22 mouse cellular contexts compared by ENCODE assay signal in the genomic region with DNA sequence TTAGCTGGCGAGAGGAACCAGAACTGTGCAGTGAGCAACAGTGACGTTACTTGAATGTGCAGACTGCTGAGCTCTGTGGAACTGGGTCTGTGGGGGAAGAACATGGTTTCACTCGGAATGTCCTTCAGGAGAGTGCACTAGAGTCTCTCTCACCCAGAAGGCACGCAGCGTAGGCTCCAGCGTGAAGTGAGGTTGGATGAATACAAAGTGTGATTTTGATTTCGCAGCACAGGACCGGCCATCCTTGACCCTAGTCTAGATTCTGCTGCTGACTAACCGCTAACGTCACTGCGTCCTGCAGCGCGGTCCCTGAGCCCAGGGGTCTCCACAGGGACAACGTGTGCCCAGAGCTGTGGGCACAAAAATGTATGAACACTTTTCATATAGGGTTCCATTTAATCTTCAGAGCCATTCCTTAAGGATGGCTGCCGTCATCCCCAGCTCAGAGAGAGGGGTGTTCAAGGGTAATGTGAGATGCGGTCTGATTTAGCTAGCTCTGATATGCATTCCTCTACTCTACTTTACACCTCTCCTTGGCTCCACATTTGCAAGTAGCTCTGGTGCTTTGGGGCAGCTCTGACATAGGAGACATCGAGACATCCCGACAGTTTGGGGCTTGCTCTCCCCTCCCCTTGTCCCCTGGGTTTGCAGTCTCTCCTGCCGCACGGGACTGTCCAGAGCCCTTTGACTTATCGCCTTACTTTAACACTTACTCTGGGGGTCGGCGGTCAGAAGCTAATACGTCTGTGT.
DNase-seq lines count a peak whose midpoint lies in the region; ATAC-seq and TF ChIP-seq lines count a peak whose summit lies in the region.
"Had no signal": no experiment of that assay in that cellular context is flagged by ENCODE, and none has a peak within 500 bp of the region (broad histone marks: within the 10 kb centered on the region; RNA-seq: fewer than 3 reads in every experiment).

No protein-coding gene starts in this region.

- intact Hi-C loops in heart, postnatal 36 days (cut with DNase I), result no loop called here

- no peaks in the 10 kb centered on the region for H3K9me3 ChIP-seq in heart, embryonic 15.5 days (replicated peaks)
- H3K9me3 ChIP-seq in E14TG2a.4 (ENCODE audit: low read length), result no peaks in the 10 kb centered on the region
- H3K9me3 ChIP-seq: forebrain, embryonic 10.5 days; hindbrain, embryonic 13.5 days; liver, embryonic 15.5 days; lung, embryonic 15.5 days; neural tube, embryonic 15.5 days; stomach, embryonic 15.5 days had no signal

- no peak overlapping the region for H3K27ac ChIP-seq in heart, embryonic 15.5 days
- H3K27ac ChIP-seq: forebrain, embryonic 10.5 days; hindbrain, embryonic 13.5 days; kidney, postnatal 0 days; liver, embryonic 15.5 days; lung, embryonic 15.5 days; macrophage; midbrain, embryonic 10.5 days; neural tube, embryonic 15.5 days; stomach, embryonic 15.5 days had no signal

- no peak overlapping the region for H3K9ac ChIP-seq in heart, embryonic 15.5 days
- H3K9ac ChIP-seq: hindbrain, embryonic 13.5 days; liver, embryonic 15.5 days; lung, embryonic 15.5 days; neural tube, embryonic 15.5 days; stomach, embryonic 15.5 days had no signal

- H3K36me3 ChIP-seq in heart, embryonic 15.5 days, result no peaks in the 10 kb centered on the region
- no peaks in the 10 kb centered on the region for H3K36me3 ChIP-seq in E14TG2a.4 (ENCODE audit: insufficient read depth, low read length)
- H3K36me3 ChIP-seq: forebrain, embryonic 10.5 days; hindbrain, embryonic 13.5 days; liver, embryonic 15.5 days; lung, embryonic 15.5 days; midbrain, embryonic 10.5 days; neural tube, embryonic 15.5 days; stomach, embryonic 15.5 days had no signal

- TF ChIP-seq CTCF in E14TG2a.4 (conservative IDR thresholded peaks at IDR 0.05; ENCODE audit: low read length), result no peak

- H3K4me2 ChIP-seq in heart, embryonic 15.5 days, result 0 out of 2 replicates have a peak overlapping the region, but pooled peaks have one; percentile 8
- H3K4me2 ChIP-seq: hindbrain, embryonic 13.5 days; liver, embryonic 15.5 days; lung, embryonic 15.5 days; neural tube, embryonic 15.5 days; stomach, embryonic 15.5 days had no signal

- WGBS in heart, embryonic 15.5 days, result 51% methylated on average over 24 of the region's 24 CpGs

- H3K4me3 ChIP-seq in heart, embryonic 15.5 days, result no peak overlapping the region
- H3K4me3 ChIP-seq in E14TG2a.4 (replicated peaks; ENCODE audit: low read length), result peak overlapping the region; percentile 41; the same call in 1 of the 2 replicates
- H3K4me3 ChIP-seq: forebrain, embryonic 10.5 days; hindbrain, embryonic 13.5 days; liver, embryonic 15.5 days; lung, embryonic 15.5 days; midbrain, embryonic 10.5 days; neural tube, embryonic 15.5 days; stomach, embryonic 15.5 days had no signal

- H3K27me3 ChIP-seq in heart, embryonic 15.5 days, result 0 out of 2 replicates have a peak, but pooled peaks cover 3% of the 10 kb centered on the region
- H3K27me3 ChIP-seq in E14TG2a.4 (ENCODE audit: insufficient read depth, low read length), result 0 out of 2 replicates have a peak, but pooled peaks cover 5% of the 10 kb centered on the region
- H3K27me3 ChIP-seq: hindbrain, embryonic 13.5 days; lung, embryonic 15.5 days; neural tube, embryonic 15.5 days; stomach, embryonic 15.5 days had no signal

- peak; percentile 82 to 88 for DNase-seq in adrenal gland, adult (ENCODE audit: inconsistent age in 2 of 2, low spot score in 1 of 2)
- no peak for DNase-seq in adrenal gland, postnatal 4 days (ENCODE audit: low spot score in 2 of 2)
- DNase-seq in heart, postnatal 36 days, result no peak
- DNase-seq in adrenal gland, postnatal 14 days, result peak; percentile 56
- DNase-seq in cerebellum, postnatal 36 days, result no peak
- DNase-seq: cerebellum, adult 11 months; cerebellum, postnatal 10 days; kidney, adult 11 months; layer of hippocampus, adult 9-11 months; thymus, postnatal 36 days had no signal

- H3K4me1 ChIP-seq in heart, embryonic 15.5 days (replicated peaks), result peaks cover 18% of the 10 kb centered on the region
- peaks cover 68% of the 10 kb centered on the region for H3K4me1 ChIP-seq in E14TG2a.4 (replicated peaks; ENCODE audit: low read depth, low read length)
- H3K4me1 ChIP-seq: forebrain, embryonic 10.5 days; hindbrain, embryonic 13.5 days; midbrain, embryonic 10.5 days; neural tube, embryonic 15.5 days had no signal

- no peak for ATAC-seq in heart, embryonic 15.5 days (replicated peaks; ENCODE audit: insufficient number of reproducible peaks, insufficient read depth, low FRiP score, low read depth)
- ATAC-seq: forebrain, embryonic 16.5 days had no signal

Comparison
In these comparisons a context has a peak if more than half of its experiments do, and no peak if none do; other contexts are left out.
1. DNase-seq: peak in adrenal gland, adult (2 of 2) and adrenal gland, postnatal 14 days (single experiment); none in adrenal gland, postnatal 4 days (0 of 2), heart, postnatal 36 days (0 of 2) and cerebellum, postnatal 36 days (0 of 2).